Mouse (Mus musculus): ENCODE results near the gene Magi2.

GRCm38 (mm10) chr5:20332574-20332973 is 1105.7 kb downstream of the Magi2 start:
- TF ChIP-seq CTCF (IDR thresholded peaks at IDR 0.05; ENCODE audit: extremely low read depth, insufficient read depth, low read length): no peak
- no peak for TF ChIP-seq POLR2A (IDR thresholded peaks at IDR 0.05; ENCODE audit: extremely low read depth, insufficient read depth, low read length)
